Mouse (Mus musculus) urinary bladder, postnatal 36 days (tissue): ENCODE measurements around the gene Atp8b4.
A peak's percentile ranks its signal among the peaks of the same experiment; 100 is the strongest.
"Not testable (repeated sequence)": the region's sequence is repeated elsewhere in the genome, so short reads cannot be mapped to it uniquely, and the experiment has no call there.

Experiments
- DNase-seq, 2 experiments: peaks; one replicate each; pipeline ENCODE4 v3.0.0; 2022; ENCODE audit warnings: low spot score in 2 of 2, mixed read lengths in 1 of 2

The Atp8b4 gene

GRCm38 (mm10) chr2:126495832-126496695 lies 4.4 kb downstream of the Atp8b4 start:
- no peak for DNase-seq

GRCm38 (mm10) chr2:126495230-126495629 lies 5.2 kb downstream of the Atp8b4 start:
- no peak for DNase-seq

- no peak for DNase-seq
Measured at GRCm38 (mm10) chr2:126493306-126493705, 7.2 kb downstream of the Atp8b4 start.

- DNase-seq = no peak
Measured at GRCm38 (mm10) chr2:126492713-126493112, 7.8 kb downstream of the Atp8b4 start.

GRCm38 (mm10) chr2:126491446-126491845 lies 9.0 kb downstream of the Atp8b4 start:
- no peak for DNase-seq

- DNase-seq = no peak
Measured at GRCm38 (mm10) chr2:126490573-126490972, 9.9 kb downstream of the Atp8b4 start.

- no peak for DNase-seq
Measured at GRCm38 (mm10) chr2:126485262-126486017, 15.0 kb downstream of the Atp8b4 start.

GRCm38 (mm10) chr2:126483337-126483736 lies 17.1 kb downstream of the Atp8b4 start:
- no peak for DNase-seq

- no peak for DNase-seq
Measured at GRCm38 (mm10) chr2:126477556-126477955, 22.9 kb downstream of the Atp8b4 start.

GRCm38 (mm10) chr2:126475681-126476410 lies 24.6 kb downstream of the Atp8b4 start:
- DNase-seq = no peak

GRCm38 (mm10) chr2:126474019-126474418 lies 26.5 kb downstream of the Atp8b4 start:
- DNase-seq = no peak

GRCm38 (mm10) chr2:126472836-126473235 lies 27.6 kb downstream of the Atp8b4 start:
- no peak for DNase-seq

GRCm38 (mm10) chr2:126467790-126468189 lies 32.7 kb downstream of the Atp8b4 start:
- no peak for DNase-seq

GRCm38 (mm10) chr2:126466391-126467134 lies 33.9 kb downstream of the Atp8b4 start:
- DNase-seq = no peak

GRCm38 (mm10) chr2:126458661-126459060 lies 41.8 kb downstream of the Atp8b4 start:
- no peak for DNase-seq

GRCm38 (mm10) chr2:126457759-126458158 lies 42.7 kb downstream of the Atp8b4 start:
- not testable (repeated sequence) for DNase-seq

GRCm38 (mm10) chr2:126450937-126451302 lies 49.6 kb downstream of the Atp8b4 start:
- no peak for DNase-seq

GRCm38 (mm10) chr2:126450210-126450936 lies 50.1 kb downstream of the Atp8b4 start:
- peak in 1 of 2 experiments; percentile 24 for DNase-seq

GRCm38 (mm10) chr2:126445039-126445438 lies 55.4 kb downstream of the Atp8b4 start:
- no peak for DNase-seq

GRCm38 (mm10) chr2:126441586-126441985 lies 58.9 kb downstream of the Atp8b4 start:
- DNase-seq = no peak

- DNase-seq = no peak
Measured at GRCm38 (mm10) chr2:126434712-126435111, 65.8 kb downstream of the Atp8b4 start.
